Comparison of ENCODE assay signal across 15 mouse cellular contexts in genomic region chr2:3633137-3633536, GRCm38 (mm10).
DNase-seq lines count a peak whose midpoint lies in the region; ATAC-seq and TF ChIP-seq lines count a peak whose summit lies in the region.
"Had no signal": no experiment of that assay in that cellular context is flagged by ENCODE, and none has a peak within 500 bp of the region (broad histone marks: within the 10 kb centered on the region; RNA-seq: fewer than 3 reads in every experiment).

No protein-coding gene starts in this region.

- no peak overlapping the region for H3K4me2 ChIP-seq in limb, embryonic 14.5 days (replicated peaks; ENCODE audit: low read depth, low read length, severe bottlenecking)
- no peak overlapping the region for H3K4me2 ChIP-seq in intestine, embryonic 15.5 days (replicated peaks)
- H3K4me2 ChIP-seq in intestine, postnatal 0 days (replicated peaks; ENCODE audit: low read depth) = no peak overlapping the region
- H3K4me2 ChIP-seq: neural tube, embryonic 15.5 days had no signal

- TF ChIP-seq POLR2A in limb, embryonic 14.5 days (IDR thresholded peaks at IDR 0.05; ENCODE audit: borderline replicate concordance, extremely low read depth, insufficient read depth, insufficient read length) = no peak

- intact Hi-C loops in gastrocnemius, adult 2 months (cut with DNase I) = no loop called here

- no peaks in the 10 kb centered on the region for H3K27me3 ChIP-seq in limb, embryonic 14.5 days (ENCODE audit: control insufficient read depth, insufficient read depth, low read length)
- no peaks in the 10 kb centered on the region for H3K27me3 ChIP-seq in limb, embryonic 10.5 days (ENCODE audit: low read depth, poor library complexity, severe bottlenecking)
- no peaks in the 10 kb centered on the region for H3K27me3 ChIP-seq in intestine, embryonic 15.5 days (replicated peaks)
- H3K27me3 ChIP-seq in intestine, postnatal 0 days (replicated peaks; ENCODE audit: control insufficient read depth, insufficient read depth, low read length) = no peaks in the 10 kb centered on the region
- H3K27me3 ChIP-seq: neural tube, embryonic 15.5 days had no signal

- no peaks in the 10 kb centered on the region for H3K9me3 ChIP-seq in limb, embryonic 14.5 days (ENCODE audit: control insufficient read depth, low read length)
- no peaks in the 10 kb centered on the region for H3K9me3 ChIP-seq in limb, embryonic 10.5 days (replicated peaks)
- no peaks in the 10 kb centered on the region for H3K9me3 ChIP-seq in intestine, embryonic 15.5 days
- H3K9me3 ChIP-seq in intestine, postnatal 0 days (ENCODE audit: control insufficient read depth) = no peaks in the 10 kb centered on the region
- H3K9me3 ChIP-seq: neural tube, embryonic 15.5 days had no signal

- no peak for ATAC-seq in limb, embryonic 14.5 days (ENCODE audit: low FRiP score, low read depth)
- ATAC-seq in intestine, embryonic 15.5 days = no peak
- ATAC-seq in intestine, postnatal 0 days = no peak
- ATAC-seq: CD4-positive, CD25-positive, alpha-beta regulatory T cell, adult 4 months had no signal

- H3K4me1 ChIP-seq in limb, embryonic 14.5 days (ENCODE audit: control insufficient read depth, insufficient read depth, low read length) = no peaks in the 10 kb centered on the region
- no peaks in the 10 kb centered on the region for H3K4me1 ChIP-seq in limb, embryonic 10.5 days
- H3K4me1 ChIP-seq in intestine, embryonic 15.5 days (replicated peaks) = no peaks in the 10 kb centered on the region
- H3K4me1 ChIP-seq in intestine, postnatal 0 days (replicated peaks; ENCODE audit: control insufficient read depth, insufficient read depth, low read length) = no peaks in the 10 kb centered on the region
- H3K4me1 ChIP-seq: neural tube, embryonic 15.5 days had no signal

- H3K27ac ChIP-seq in gastrocnemius, adult 2 months = no peak overlapping the region
- H3K27ac ChIP-seq in limb, embryonic 14.5 days (replicated peaks; ENCODE audit: low read depth, low read length) = no peak overlapping the region
- no peak overlapping the region for H3K27ac ChIP-seq in limb, embryonic 10.5 days
- H3K27ac ChIP-seq in intestine, embryonic 15.5 days = no peak overlapping the region
- no peak overlapping the region for H3K27ac ChIP-seq in intestine, postnatal 0 days (ENCODE audit: low read depth, low read length)
- H3K27ac ChIP-seq: neural tube, embryonic 15.5 days had no signal

- no peak overlapping the region for H3K9ac ChIP-seq in limb, embryonic 14.5 days (ENCODE audit: low read depth, low read length, severe bottlenecking)
- H3K9ac ChIP-seq in intestine, embryonic 15.5 days = no peak overlapping the region
- H3K9ac ChIP-seq in intestine, postnatal 0 days (ENCODE audit: low read depth, low read length) = no peak overlapping the region
- H3K9ac ChIP-seq: neural tube, embryonic 15.5 days had no signal

- H3K36me3 ChIP-seq in limb, embryonic 14.5 days (ENCODE audit: control insufficient read depth, insufficient read depth, low read length) = no peaks in the 10 kb centered on the region
- H3K36me3 ChIP-seq in limb, embryonic 10.5 days = no peaks in the 10 kb centered on the region
- no peaks in the 10 kb centered on the region for H3K36me3 ChIP-seq in intestine, embryonic 15.5 days
- H3K36me3 ChIP-seq in intestine, postnatal 0 days (ENCODE audit: control insufficient read depth, insufficient read depth) = no peaks in the 10 kb centered on the region
- H3K36me3 ChIP-seq: neural tube, embryonic 15.5 days had no signal

- 74% methylated on average over 9 of the region's 9 CpGs for WGBS in limb, embryonic 14.5 days
- 87% methylated on average over 9 of the region's 9 CpGs for WGBS in limb, embryonic 10.5 days
- WGBS in intestine, embryonic 15.5 days = 74% methylated on average over 9 of the region's 9 CpGs
- 67% methylated on average over 9 of the region's 9 CpGs for WGBS in intestine, postnatal 0 days

- no peak overlapping the region for H3K4me3 ChIP-seq in gastrocnemius, adult 2 months
- H3K4me3 ChIP-seq in limb, embryonic 14.5 days (replicated peaks; ENCODE audit: low read length) = no peak overlapping the region
- no peak overlapping the region for H3K4me3 ChIP-seq in limb, embryonic 10.5 days
- no peak overlapping the region for H3K4me3 ChIP-seq in intestine, embryonic 15.5 days (replicated peaks)
- H3K4me3 ChIP-seq in intestine, postnatal 0 days (ENCODE audit: low read depth, low read length) = no peak overlapping the region
- H3K4me3 ChIP-seq: neural tube, embryonic 15.5 days had no signal

- peak; percentile 51 for DNase-seq in gastrocnemius, adult 2 months
- DNase-seq in gastrocnemius, adult 18-20 months (ENCODE audit: low spot score) = no peak
- peak; percentile 23 for DNase-seq in limb, embryonic 14.5 days (ENCODE audit: low spot score)
- no peak for DNase-seq in limb, embryonic 10.5 days (ENCODE audit: low spot score)
- DNase-seq in adrenal gland, postnatal 14 days = peak; percentile 47
- peak; percentile 40 for DNase-seq in gastrocnemius, postnatal 25 days
- DNase-seq: cerebellum, adult 11-12 months; kidney, adult 18-20 months; lung, adult 2 months; right cerebral cortex, postnatal 25 days; thymus, postnatal 36 days had no signal

- no peak for TF ChIP-seq CTCF in gastrocnemius, adult 2 months (IDR thresholded peaks at IDR 0.05)
- TF ChIP-seq CTCF in intestine, postnatal 0 days (IDR thresholded peaks at IDR 0.05; ENCODE audit: low read depth) = no peak

Comparison
In these comparisons a context has a peak if more than half of its experiments do, and no peak if none do; other contexts are left out.
1. DNase-seq: peak in gastrocnemius, adult 2 months (single experiment), limb, embryonic 14.5 days (single experiment), adrenal gland, postnatal 14 days (single experiment) and gastrocnemius, postnatal 25 days (single experiment); none in gastrocnemius, adult 18-20 months (single experiment) and limb, embryonic 10.5 days (single experiment).